Comparison of ENCODE assay signal across 8 mouse cellular contexts in the genomic region with DNA sequence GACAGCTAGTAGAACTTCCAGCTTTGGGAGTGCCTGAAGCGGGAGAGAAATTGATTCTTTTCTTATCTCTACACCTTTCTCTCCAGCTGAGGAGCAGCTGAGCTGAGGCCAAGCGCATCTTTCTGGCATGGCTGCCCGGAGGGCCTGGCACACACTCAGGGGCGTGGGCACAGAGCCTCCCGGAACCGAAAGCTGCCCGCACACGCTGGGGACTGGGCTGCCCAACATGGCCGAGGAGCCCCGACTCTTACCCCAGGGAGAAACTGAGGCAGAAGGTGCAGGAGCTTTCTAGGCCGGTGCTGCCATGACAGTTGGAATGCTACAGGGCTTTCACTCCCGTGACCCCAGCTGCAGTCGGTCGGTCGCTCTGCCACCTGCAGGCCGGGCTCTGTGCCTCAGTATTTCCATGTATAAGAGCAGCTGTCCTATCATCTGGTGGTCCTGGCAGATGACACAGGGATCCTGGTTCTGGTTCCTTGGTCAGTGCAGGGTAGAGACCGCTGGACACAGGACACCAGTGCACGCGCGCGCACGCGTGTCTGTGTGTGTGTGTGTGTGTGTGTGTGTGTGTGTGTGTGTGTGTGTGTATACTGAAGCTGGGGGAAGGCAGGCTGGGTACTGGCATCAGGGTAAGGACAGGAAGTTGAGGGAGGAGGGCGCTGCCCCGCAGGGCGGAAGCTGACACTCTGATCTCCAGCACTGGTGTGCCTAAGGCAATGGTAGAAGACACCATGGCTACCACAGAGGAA. TPM values are rescaled to one million over a fixed set of nuclear protein-coding genes. Genes with fewer than 3 reads are reported as not detected.
DNase-seq lines count a peak whose midpoint lies in the region; ATAC-seq and TF ChIP-seq lines count a peak whose summit lies in the region.
"Had no signal": no experiment of that assay in that cellular context is flagged by ENCODE, and none has a peak within 500 bp of the region (broad histone marks: within the 10 kb centered on the region; RNA-seq: fewer than 3 reads in every experiment).

No protein-coding gene starts in this region.

- no peak for ATAC-seq in limb, embryonic 11.5 days (ENCODE audit: insufficient number of reproducible peaks, low FRiP score, low TSS enrichment, low read depth)
- no peak for ATAC-seq in midbrain, embryonic 13.5 days
- ATAC-seq in stomach, postnatal 0 days (ENCODE audit: low FRiP score, low TSS enrichment): no peak

- H3K36me3 ChIP-seq in limb, embryonic 11.5 days (ENCODE audit: control insufficient read depth, insufficient read depth, low read length): no peaks in the 10 kb centered on the region
- H3K36me3 ChIP-seq in midbrain, embryonic 13.5 days: no peaks in the 10 kb centered on the region
- no peaks in the 10 kb centered on the region for H3K36me3 ChIP-seq in stomach, postnatal 0 days (ENCODE audit: control insufficient read depth, insufficient read depth, low read length)

- H3K27ac ChIP-seq in limb, embryonic 11.5 days (replicated peaks; ENCODE audit: low read depth, low read length): no peak overlapping the region
- H3K27ac ChIP-seq in midbrain, embryonic 13.5 days: no peak overlapping the region
- no peak overlapping the region for H3K27ac ChIP-seq in stomach, postnatal 0 days (replicated peaks)

- H3K9ac ChIP-seq in limb, embryonic 11.5 days (ENCODE audit: low read length): peak overlapping the region; percentile 2; the same call in 1 of the 2 replicates
- no peak overlapping the region for H3K9ac ChIP-seq in midbrain, embryonic 13.5 days (replicated peaks)
- no peak overlapping the region for H3K9ac ChIP-seq in stomach, postnatal 0 days (ENCODE audit: low read length)

- DNase-seq in 3134 (ENCODE audit: extremely low read depth, insufficient read length, low spot score) (peak; percentile 88), A20 (ENCODE audit: low read depth, low spot score) (peak; percentile 91)
- DNase-seq in cerebellum, postnatal 25 days: peak; percentile 57 to 68
- peak; percentile 46 to 47 for DNase-seq in heart, postnatal 36 days
- peak; percentile 20 for DNase-seq in limb, embryonic 11.5 days (ENCODE audit: low spot score)
- DNase-seq in stomach, postnatal 0 days (ENCODE audit: low spot score): peak; percentile 17

- H3K4me1 ChIP-seq in limb, embryonic 11.5 days (ENCODE audit: control insufficient read depth, insufficient read depth, low read length): peaks cover 10% of the 10 kb centered on the region
- H3K4me1 ChIP-seq in midbrain, embryonic 13.5 days (replicated peaks): peaks cover 31% of the 10 kb centered on the region
- no peaks in the 10 kb centered on the region for H3K4me1 ChIP-seq in stomach, postnatal 0 days (replicated peaks; ENCODE audit: control insufficient read depth, insufficient read depth)

- TF ChIP-seq CTCF in stomach, postnatal 0 days (IDR thresholded peaks at IDR 0.05; ENCODE audit: low read depth): peak; percentile 44

- 75% methylated on average over 26 of the region's 26 CpGs for WGBS in limb, embryonic 11.5 days
- WGBS in midbrain, embryonic 13.5 days: 77% methylated on average over 26 of the region's 26 CpGs
- WGBS in stomach, postnatal 0 days: 75% methylated on average over 26 of the region's 26 CpGs

- intact Hi-C loops in heart, postnatal 36 days (cut with DNase I): loop anchor here (1.0 kb wide), 1 partner anchor 15 kb away; no protein-coding TSS in a partner anchor

- H3K4me2 ChIP-seq in limb, embryonic 11.5 days (ENCODE audit: low read depth, severe bottlenecking): no peak overlapping the region
- H3K4me2 ChIP-seq in midbrain, embryonic 13.5 days (replicated peaks): peak overlapping the region; percentile 53; the same call in 1 of the 2 replicates
- no peak overlapping the region for H3K4me2 ChIP-seq in stomach, postnatal 0 days (replicated peaks; ENCODE audit: low read depth)

- H3K4me3 ChIP-seq in limb, embryonic 11.5 days (ENCODE audit: low read depth, low read length): no peak overlapping the region
- no peak overlapping the region for H3K4me3 ChIP-seq in midbrain, embryonic 13.5 days (replicated peaks)
- no peak overlapping the region for H3K4me3 ChIP-seq in stomach, postnatal 0 days (ENCODE audit: low read depth, low read length)

- peaks cover 9% of the 10 kb centered on the region; the same call in 1 of the 2 replicates for H3K27me3 ChIP-seq in limb, embryonic 11.5 days (ENCODE audit: control insufficient read depth, insufficient read depth, low read length)
- peaks cover 9% of the 10 kb centered on the region for H3K27me3 ChIP-seq in midbrain, embryonic 13.5 days
- H3K27me3 ChIP-seq in stomach, postnatal 0 days (ENCODE audit: control insufficient read depth, insufficient read depth, low read length): no peaks in the 10 kb centered on the region

- TF ChIP-seq EP300 in stomach, postnatal 0 days (optimal IDR thresholded peaks at IDR 0.05): no peak

- H3K9me3 ChIP-seq in limb, embryonic 11.5 days (ENCODE audit: control insufficient read depth, low read length): no peaks in the 10 kb centered on the region
- H3K9me3 ChIP-seq in midbrain, embryonic 13.5 days: no peaks in the 10 kb centered on the region
- no peaks in the 10 kb centered on the region for H3K9me3 ChIP-seq in stomach, postnatal 0 days (ENCODE audit: control insufficient read depth, low read length)

RNA-seq across cellular contexts. Expression of gene Nfic, which starts 21.7 kb away (rescaled TPM):
- 100 to 1,000 TPM; 115 to 133 TPM for total RNA-seq in heart, postnatal 36 days (2021)
- polyA plus RNA-seq in limb, embryonic 11.5 days (2014; fragmentation: Nextera tagmentation; extraction: Ambion mirVana): 16.7 and 18.7 TPM in 2 replicates
- 13.1 and 15.2 TPM in 2 replicates for polyA plus RNA-seq in midbrain, embryonic 13.5 days (2015; fragmentation: Nextera tagmentation; extraction: Ambion mirVana)
- polyA plus RNA-seq in stomach, postnatal 0 days (2015; fragmentation: Nextera tagmentation; extraction: Ambion mirVana): 40.4 and 42.4 TPM in 2 replicates

RNA-seq across cellular contexts. Expression of gene Smim24, which starts 40.9 kb away (rescaled TPM):
- 1 to 10 TPM; 2.2 to 2.4 TPM for total RNA-seq in heart, postnatal 36 days (2021)
- 3.4 and 3.5 TPM in 2 replicates for polyA plus RNA-seq in limb, embryonic 11.5 days (2014; fragmentation: Nextera tagmentation; extraction: Ambion mirVana)
- polyA plus RNA-seq in midbrain, embryonic 13.5 days (2015; fragmentation: Nextera tagmentation; extraction: Ambion mirVana): 1.4 and 1.9 TPM in 2 replicates
- 205 and 239 TPM in 2 replicates for polyA plus RNA-seq in stomach, postnatal 0 days (2015; fragmentation: Nextera tagmentation; extraction: Ambion mirVana)
- polyA plus RNA-seq: erythroblast, embryonic 14.5 days had no signal

RNA-seq across cellular contexts. Expression of gene Gm48552, which starts 44.9 kb away (rescaled TPM):
- total RNA-seq in heart, postnatal 36 days (2021): under 1 TPM in 1 of 2 experiments, not detected in 1; 0.62 TPM
- 0.40 and 1.0 TPM in 2 replicates for polyA plus RNA-seq in limb, embryonic 11.5 days (2014; fragmentation: Nextera tagmentation; extraction: Ambion mirVana)
- 1.2 and 2.1 TPM in 2 replicates for polyA plus RNA-seq in midbrain, embryonic 13.5 days (2015; fragmentation: Nextera tagmentation; extraction: Ambion mirVana)
- 0.29 and 0.36 TPM in 2 replicates for polyA plus RNA-seq in stomach, postnatal 0 days (2015; fragmentation: Nextera tagmentation; extraction: Ambion mirVana)

RNA-seq across cellular contexts. Expression of gene Celf5, which starts 48.8 kb away (rescaled TPM):
- total RNA-seq in heart, postnatal 36 days (2021): under 1 TPM in 1 of 2 experiments, not detected in 1; 0.24 TPM
- 0.33 and 0.77 TPM in 2 replicates for polyA plus RNA-seq in limb, embryonic 11.5 days (2014; fragmentation: Nextera tagmentation; extraction: Ambion mirVana)
- 75.5 and 79.4 TPM in 2 replicates for polyA plus RNA-seq in midbrain, embryonic 13.5 days (2015; fragmentation: Nextera tagmentation; extraction: Ambion mirVana)
- polyA plus RNA-seq in stomach, postnatal 0 days (2015; fragmentation: Nextera tagmentation; extraction: Ambion mirVana): 0.62 TPM in 2 replicates
- polyA plus RNA-seq: erythroblast, embryonic 14.5 days had no signal

RNA-seq across cellular contexts. Expression of gene Gm48551, which starts 49.4 kb away (rescaled TPM):
- total RNA-seq in heart, postnatal 36 days (2021): 1 to 10 TPM; 1.1 to 2.0 TPM
- 2.1 and 2.8 TPM in 2 replicates for polyA plus RNA-seq in limb, embryonic 11.5 days (2014; fragmentation: Nextera tagmentation; extraction: Ambion mirVana)
- 6.9 and 7.2 TPM in 2 replicates for polyA plus RNA-seq in midbrain, embryonic 13.5 days (2015; fragmentation: Nextera tagmentation; extraction: Ambion mirVana)
- polyA plus RNA-seq in stomach, postnatal 0 days (2015; fragmentation: Nextera tagmentation; extraction: Ambion mirVana): 1.1 and 1.4 TPM in 2 replicates

Comparison
In these comparisons a context has a peak if more than half of its experiments do, and no peak if none do; other contexts are left out.
1. DNase-seq: peak in every context shown above with its lines; median percentile 91 in A20; 88 in 3134; 62 in cerebellum, postnatal 25 days; 46 in heart, postnatal 36 days; 20 in limb, embryonic 11.5 days; 17 in stomach, postnatal 0 days.
2. RNA of gene Smim24, which starts 40.9 kb away (polyA plus RNA-seq): 205 to 239 TPM in stomach, postnatal 0 days; 3.4 to 3.5 TPM in limb, embryonic 11.5 days and 1.4 to 1.9 TPM in midbrain, embryonic 13.5 days; every median in the first group is over 10 times any median in the second.